Mouse (Mus musculus) liver, embryonic 14.5 days (tissue): ENCODE measurements around the gene Mthfd1l.

Experiments used
- CTCF ChIP-seq: IDR thresholded peaks from 2 replicates; pipeline ENCODE4 v1.5.1; 2016; ENCODE audit warnings: antibody characterized with exemption, low read depth, control low read depth
- EP300 ChIP-seq: IDR thresholded peaks from 2 replicates; pipeline ENCODE4 v1.6.1; 2016; ENCODE audit warnings: antibody characterized with exemption, low read depth

GRCm38 (mm10) chr10:4162049-4162448, 189.1 kb downstream of the Mthfd1l start:
- TF ChIP-seq CTCF = no peak
- no peak for TF ChIP-seq EP300
